Mouse (Mus musculus): ENCODE measurements around the gene Lsr. TPM values are rescaled to one million over a fixed set of nuclear protein-coding genes. Genes with fewer than 3 reads are reported as not detected.
"Not testable (repeated sequence)": the region's sequence is repeated elsewhere in the genome, so short reads cannot be mapped to it uniquely, and the experiment has no call there.

Lsr gene
- total and polyA plus RNA-seq, 2 experiments from 2014 or later: 17.6 to 25.1 TPM

DNA sequence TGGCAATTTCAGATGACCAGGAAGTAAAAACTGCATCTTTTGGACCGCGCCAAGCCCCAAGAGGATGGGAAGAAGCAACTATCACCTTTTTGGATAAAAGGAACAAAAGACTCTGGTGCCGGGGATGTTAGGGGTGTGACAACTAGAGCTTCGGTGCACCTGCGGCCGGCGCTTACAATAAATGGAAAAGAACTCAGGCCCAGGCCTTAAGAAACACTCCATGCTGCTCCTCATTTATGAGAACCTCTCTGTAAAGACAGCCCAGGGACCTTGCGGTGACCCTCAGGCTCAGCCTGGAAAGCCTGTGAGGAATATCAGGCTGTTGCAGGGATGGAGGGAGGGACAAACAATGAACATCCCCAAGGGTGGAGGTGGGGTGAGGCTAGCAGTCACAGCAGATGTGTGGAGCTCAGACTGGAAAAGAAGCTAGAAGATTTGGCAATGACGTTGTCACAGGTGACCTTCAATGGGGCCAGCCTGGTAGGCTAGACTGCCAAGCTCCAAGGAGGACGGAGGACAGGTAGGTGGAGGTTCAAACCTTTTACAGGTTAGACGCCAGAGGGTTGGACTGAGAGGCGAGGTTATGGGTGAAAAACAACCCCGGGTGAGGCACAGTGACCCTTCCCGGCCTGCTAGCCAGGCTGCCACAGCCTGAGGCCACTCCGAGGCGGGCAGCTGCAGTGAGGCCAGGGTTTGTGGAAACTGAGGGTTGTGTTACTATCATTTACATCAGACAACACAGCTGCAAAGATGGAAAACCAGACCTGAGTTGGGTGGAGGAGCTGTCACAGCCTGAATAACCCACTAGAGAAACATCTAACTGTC is 20.6 kb downstream of the Lsr start:
- Histone ChIP-seq H3K4me2 (ENCODE audit: low read depth) (no peak overlapping the region), H3K36me3 (ENCODE audit: insufficient read depth) (peaks cover 51% of the 10 kb centered on the region), H3K4me1 (ENCODE audit: insufficient read depth) (peaks cover 6% of the 10 kb centered on the region; the same call in 1 of the 2 replicates), H3K27ac (ENCODE audit: low read depth, low read length) (no peak overlapping the region), H3K27me3 (ENCODE audit: insufficient read depth, low read length) (no peaks in the 10 kb centered on the region), H3K9ac (no peak overlapping the region), H3K9me3 (ENCODE audit: low read length) (no peaks in the 10 kb centered on the region), H3K4me3 (ENCODE audit: low read depth, low read length) (no peak overlapping the region)
- DNase-seq (no peak), ATAC-seq (no peak)
- whole genome bisulfite sequencing: 93% methylated on average over 16 of the region's 16 CpGs
- TF ChIP-seq CTCF (IDR thresholded peaks at IDR 0.05; ENCODE audit: low read depth): no peak

DNA sequence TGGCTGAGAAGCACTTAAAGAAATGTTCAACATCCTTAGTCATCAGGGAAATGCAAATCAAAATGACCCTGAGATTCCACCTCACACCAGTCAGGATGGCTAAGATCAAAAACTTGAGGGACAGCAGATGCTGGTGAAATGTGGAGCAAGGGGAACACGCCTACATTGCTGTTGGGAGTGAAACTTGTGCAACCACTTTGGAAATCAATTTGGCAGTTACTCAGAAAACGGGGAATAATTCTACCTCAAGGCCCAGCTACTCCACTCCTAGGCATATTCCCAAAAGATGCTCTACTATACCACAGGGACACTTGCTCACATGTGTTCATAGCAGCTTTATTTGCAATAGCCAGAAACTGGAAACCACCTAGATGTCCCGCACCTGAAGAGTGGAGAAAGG is 23.4 kb downstream of the Lsr start:
- not testable (repeated sequence) for H3K9me3 ChIP-seq (ENCODE audit: low read length); H3K4me2 ChIP-seq (ENCODE audit: low read depth); DNase-seq; H3K27ac ChIP-seq (ENCODE audit: low read depth, low read length); H3K4me1 ChIP-seq (ENCODE audit: insufficient read depth); H3K4me3 ChIP-seq (ENCODE audit: low read depth, low read length); H3K27me3 ChIP-seq (ENCODE audit: insufficient read depth, low read length); H3K9ac ChIP-seq; ATAC-seq
- 92% methylated on average over 3 of the region's 3 CpGs for WGBS
- peaks cover 62% of the 10 kb centered on the region for H3K36me3 ChIP-seq (ENCODE audit: insufficient read depth)

DNA sequence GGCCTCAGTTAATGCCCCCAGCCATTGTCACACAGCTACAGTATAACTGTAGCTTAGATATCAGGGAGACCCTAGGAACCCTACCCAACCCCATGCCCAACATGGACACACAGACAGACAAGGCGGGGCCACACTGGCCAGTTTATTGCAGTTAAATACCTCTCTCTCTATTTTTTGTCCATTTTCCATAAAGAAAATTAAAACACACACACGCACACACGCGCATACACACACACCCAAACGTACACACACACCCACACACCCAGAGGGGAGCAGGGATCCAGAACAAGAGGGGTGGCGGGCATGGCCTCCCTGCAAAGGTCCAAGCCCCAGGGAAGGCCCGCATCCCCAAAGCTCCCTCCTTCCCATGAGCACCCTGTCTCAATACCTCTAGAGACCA is 27.4 kb downstream of the Lsr start:
- Histone ChIP-seq H3K4me3 (ENCODE audit: low read depth, low read length) (no peak overlapping the region), H3K9me3 (ENCODE audit: low read length) (no peaks in the 10 kb centered on the region), H3K36me3 (ENCODE audit: insufficient read depth) (peaks cover 24% of the 10 kb centered on the region), H3K9ac (no peak overlapping the region), H3K4me2 (ENCODE audit: low read depth) (no peak overlapping the region), H3K27ac (ENCODE audit: low read depth, low read length) (no peak overlapping the region), H3K27me3 (ENCODE audit: insufficient read depth, low read length) (no peaks in the 10 kb centered on the region), H3K4me1 (ENCODE audit: insufficient read depth) (no peaks in the 10 kb centered on the region)
- no peak for TF ChIP-seq CTCF (IDR thresholded peaks at IDR 0.05; ENCODE audit: low read depth)
- no peak for ATAC-seq
- WGBS: 95% methylated on average over 7 of the region's 7 CpGs
- DNase-seq: no peak

GRCm38 (mm10) chr7:30945466-30945865 is 27.8 kb downstream of the Lsr start:
- not testable (repeated sequence) for DNase-seq; H3K4me3 ChIP-seq (ENCODE audit: low read depth, low read length); H3K27me3 ChIP-seq (ENCODE audit: insufficient read depth, low read length); H3K4me1 ChIP-seq (ENCODE audit: insufficient read depth); H3K9me3 ChIP-seq (ENCODE audit: low read length); H3K4me2 ChIP-seq (ENCODE audit: low read depth); H3K27ac ChIP-seq (ENCODE audit: low read depth, low read length); ATAC-seq; H3K9ac ChIP-seq
- H3K36me3 ChIP-seq (ENCODE audit: insufficient read depth): peaks cover 20% of the 10 kb centered on the region
- 89% methylated on average over 7 of the region's 7 CpGs for WGBS

DNA sequence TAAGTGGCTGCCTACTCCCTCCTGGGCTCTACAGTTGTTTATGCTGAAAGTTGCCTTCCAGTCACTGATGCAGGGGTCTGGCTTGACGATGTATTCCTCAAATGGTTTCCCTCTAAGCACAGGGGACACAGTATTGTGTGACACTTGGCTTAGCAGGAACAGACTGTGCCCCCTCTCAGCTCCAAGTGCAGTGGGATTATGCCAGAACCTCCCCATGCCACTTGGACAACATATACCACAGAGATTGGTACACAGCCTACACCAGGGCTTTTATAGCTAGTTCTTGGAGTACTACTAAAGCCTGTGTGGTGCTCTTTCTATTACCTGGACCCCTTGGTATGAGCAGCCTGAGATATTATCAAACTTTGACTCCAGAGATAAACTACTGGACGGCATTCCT is 28.6 kb downstream of the Lsr start:
- not testable (repeated sequence) for H3K9ac ChIP-seq; H3K4me3 ChIP-seq (ENCODE audit: low read depth, low read length); H3K4me2 ChIP-seq (ENCODE audit: low read depth); H3K9me3 ChIP-seq (ENCODE audit: low read length); DNase-seq; H3K27ac ChIP-seq (ENCODE audit: low read depth, low read length); H3K4me1 ChIP-seq (ENCODE audit: insufficient read depth); H3K27me3 ChIP-seq (ENCODE audit: insufficient read depth, low read length)
- peak; percentile 40; the same call in 1 of the 2 replicates for ATAC-seq
- WGBS: 66% methylated on average over 2 of the region's 2 CpGs
- peaks cover 19% of the 10 kb centered on the region for H3K36me3 ChIP-seq (ENCODE audit: insufficient read depth)

GRCm38 (mm10) chr7:30943909-30944635 is 29.2 kb downstream of the Lsr start, which contains the start of gene Hamp:
Hamp (minus strand) TSS chr7:30944032.
- Histone ChIP-seq H3K4me3 (ENCODE audit: low read depth, low read length) (no peak within 1 kb of the TSS), H3K4me2 (ENCODE audit: low read depth) (no peak within 1 kb of the TSS), H3K4me1 (ENCODE audit: insufficient read depth) (no peaks in the 10 kb centered on the region), H3K27me3 (ENCODE audit: insufficient read depth, low read length) (no peaks in the 10 kb centered on the region), H3K9me3 (ENCODE audit: low read length) (no peaks in the 10 kb centered on the region), H3K9ac (no peak within 1 kb of the TSS), H3K27ac (ENCODE audit: low read depth, low read length) (no peak within 1 kb of the TSS), H3K36me3 (ENCODE audit: insufficient read depth) (peaks cover 15% of the 10 kb centered on the region)
- ATAC-seq (0 out of 2 replicates have a peak, but pooled peaks have one; percentile 8), DNase-seq (no peak)
- TF ChIP-seq CTCF (IDR thresholded peaks at IDR 0.05; ENCODE audit: low read depth): no peak
- 65% methylated on average over 9 of the region's 9 CpGs for WGBS

DNA sequence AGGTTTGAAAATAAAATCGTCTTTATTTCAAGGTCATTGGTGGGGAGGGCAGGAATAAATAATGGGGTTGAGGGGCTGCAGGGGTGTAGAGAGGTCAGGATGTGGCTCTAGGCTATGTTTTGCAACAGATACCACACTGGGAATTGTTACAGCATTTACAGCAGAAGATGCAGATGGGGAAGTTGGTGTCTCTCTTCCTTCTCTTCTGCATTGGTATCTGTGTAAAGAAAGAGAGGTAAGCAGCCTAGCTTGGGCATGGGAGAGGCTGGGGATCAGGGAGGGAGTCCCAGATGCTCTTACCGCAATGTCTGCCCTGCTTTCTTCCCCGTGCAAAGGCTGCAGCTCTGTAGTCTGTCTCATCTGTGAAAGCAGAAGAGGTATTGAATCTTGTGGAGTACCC is 30.9 kb downstream of the Lsr start:
- H3K27ac ChIP-seq (ENCODE audit: low read depth, low read length); H3K4me1 ChIP-seq (ENCODE audit: insufficient read depth); H3K9me3 ChIP-seq (ENCODE audit: low read length); DNase-seq; H3K4me3 ChIP-seq (ENCODE audit: low read depth, low read length); H3K27me3 ChIP-seq (ENCODE audit: insufficient read depth, low read length); ATAC-seq; H3K9ac ChIP-seq; H3K4me2 ChIP-seq (ENCODE audit: low read depth): not testable (repeated sequence)
- peaks cover 11% of the 10 kb centered on the region for H3K36me3 ChIP-seq (ENCODE audit: insufficient read depth)
- WGBS: 48% methylated on average over 3 of the region's 3 CpGs

DNA sequence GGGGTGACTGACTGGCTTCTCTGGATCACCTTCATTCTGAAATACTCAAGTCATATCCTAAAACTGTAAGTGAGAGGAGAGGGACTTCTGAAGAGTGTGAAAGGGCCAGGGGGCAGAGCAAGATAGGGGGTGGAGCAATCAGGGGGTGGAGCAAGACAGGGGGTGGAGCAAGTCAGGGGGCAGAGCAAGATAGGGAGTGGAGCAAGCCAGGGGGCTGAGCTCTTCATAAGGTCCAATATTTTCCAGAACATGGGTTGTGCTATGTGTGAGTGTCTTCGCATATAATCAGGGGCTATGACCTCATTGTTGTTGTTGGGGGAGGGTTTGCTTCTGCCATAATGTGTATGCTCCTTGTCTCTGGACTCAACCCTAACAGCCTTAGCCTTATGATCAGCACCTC is 33.2 kb downstream of the Lsr start:
- not testable (repeated sequence) for H3K36me3 ChIP-seq (ENCODE audit: insufficient read depth); H3K4me1 ChIP-seq (ENCODE audit: insufficient read depth); H3K9me3 ChIP-seq (ENCODE audit: low read length); H3K4me2 ChIP-seq (ENCODE audit: low read depth); H3K4me3 ChIP-seq (ENCODE audit: low read depth, low read length); DNase-seq; H3K27me3 ChIP-seq (ENCODE audit: insufficient read depth, low read length); ATAC-seq; H3K9ac ChIP-seq; H3K27ac ChIP-seq (ENCODE audit: low read depth, low read length)
- 85% methylated on average over 1 of the region's 1 CpGs for WGBS

- not testable (repeated sequence) for H3K4me2 ChIP-seq (ENCODE audit: low read depth); H3K4me3 ChIP-seq (ENCODE audit: low read depth, low read length); H3K4me1 ChIP-seq (ENCODE audit: insufficient read depth); H3K9ac ChIP-seq; DNase-seq; H3K27ac ChIP-seq (ENCODE audit: low read depth, low read length); ATAC-seq; H3K27me3 ChIP-seq (ENCODE audit: insufficient read depth, low read length); H3K36me3 ChIP-seq (ENCODE audit: insufficient read depth); H3K9me3 ChIP-seq (ENCODE audit: low read length)
- WGBS: 73% methylated on average over 6 of the region's 6 CpGs
These were observed 37.7 kb downstream of the Lsr start for GRCm38 (mm10) chr7:30935422-30936099.

DNA sequence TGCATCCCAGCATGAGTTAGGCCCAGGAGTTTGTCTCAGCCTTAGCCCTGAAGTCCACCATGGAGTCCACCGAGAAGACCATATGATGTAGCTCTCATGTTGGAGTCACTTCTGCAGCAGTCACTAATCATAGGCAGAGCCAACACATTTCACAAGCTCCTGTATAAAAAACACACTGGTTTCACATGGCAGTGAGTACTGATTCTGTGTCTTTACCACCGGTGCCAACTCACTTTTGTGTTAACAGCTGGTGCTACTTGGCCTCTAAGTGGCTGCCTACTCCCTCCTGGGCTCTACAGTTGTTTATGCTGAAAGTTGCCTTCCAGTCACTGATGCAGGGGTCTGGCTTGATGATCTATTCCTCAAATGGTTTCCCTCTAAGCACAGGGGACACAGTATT is 48.7 kb downstream of the Lsr start, which contains the start of gene Hamp2:
Hamp2 (minus strand) TSS at position 101 of the 400 bp plus-strand sequence.
- H3K27me3 ChIP-seq (ENCODE audit: insufficient read depth, low read length); H3K9ac ChIP-seq; DNase-seq; H3K4me3 ChIP-seq (ENCODE audit: low read depth, low read length); H3K9me3 ChIP-seq (ENCODE audit: low read length); ATAC-seq; H3K4me1 ChIP-seq (ENCODE audit: insufficient read depth); H3K4me2 ChIP-seq (ENCODE audit: low read depth); H3K36me3 ChIP-seq (ENCODE audit: insufficient read depth); H3K27ac ChIP-seq (ENCODE audit: low read depth, low read length): not testable (repeated sequence)
- 94% methylated on average over 2 of the region's 2 CpGs for WGBS
